Mouse (Mus musculus): Measurements from ENCODE around the gene Pik3r1. TPM values are rescaled to one million over a fixed set of nuclear protein-coding genes. Genes with fewer than 3 reads are reported as not detected.
A peak's percentile ranks its signal among the peaks of the same experiment; 100 is the strongest.

The Pik3r1 gene
- total RNA-seq, 2 experiments from 2014 or later = 80.2 to 89.3 TPM

GRCm38 (mm10) chr13:101767013-101767808, 806 bp downstream of the Pik3r1 start:
- peak in 1 of 2 experiments; percentile 47 for DNase-seq (ENCODE audit: low spot score in 2 of 2)

- no peak for DNase-seq (ENCODE audit: low spot score in 2 of 2)
Observed at GRCm38 (mm10) chr13:101766605-101767012, 1.4 kb downstream of the Pik3r1 start.

- DNase-seq (ENCODE audit: low spot score in 2 of 2) = no peak
Observed at GRCm38 (mm10) chr13:101765976-101766375, 2.0 kb downstream of the Pik3r1 start.

GRCm38 (mm10) chr13:101764111-101764510, 3.9 kb downstream of the Pik3r1 start:
- DNase-seq (ENCODE audit: low spot score in 2 of 2) = no peak

GRCm38 (mm10) chr13:101763676-101764075, 4.3 kb downstream of the Pik3r1 start:
- no peak for DNase-seq (ENCODE audit: low spot score in 2 of 2)

GRCm38 (mm10) chr13:101763149-101763548, 4.9 kb downstream of the Pik3r1 start:
- no peak for DNase-seq (ENCODE audit: low spot score in 2 of 2)

- no peak for DNase-seq (ENCODE audit: low spot score in 2 of 2)
Observed at GRCm38 (mm10) chr13:101761617-101762016, 6.4 kb downstream of the Pik3r1 start.

GRCm38 (mm10) chr13:101760953-101761352, 7.1 kb downstream of the Pik3r1 start:
- DNase-seq (ENCODE audit: low spot score in 2 of 2) = no peak

GRCm38 (mm10) chr13:101760001-101760687, 7.9 kb downstream of the Pik3r1 start:
- DNase-seq (ENCODE audit: low spot score in 2 of 2) = no peak

- no peak for DNase-seq (ENCODE audit: low spot score in 2 of 2)
Observed at GRCm38 (mm10) chr13:101759281-101759871, 8.6 kb downstream of the Pik3r1 start.

GRCm38 (mm10) chr13:101757801-101758422, 10.1 kb downstream of the Pik3r1 start:
- DNase-seq (ENCODE audit: low spot score in 2 of 2) = no peak

GRCm38 (mm10) chr13:101755228-101755627, 12.8 kb downstream of the Pik3r1 start:
- DNase-seq (ENCODE audit: low spot score in 2 of 2) = no peak

GRCm38 (mm10) chr13:101753639-101754038, 14.4 kb downstream of the Pik3r1 start:
- DNase-seq (ENCODE audit: low spot score in 2 of 2) = no peak

- DNase-seq (ENCODE audit: low spot score in 2 of 2) = no peak
Observed at GRCm38 (mm10) chr13:101751816-101752215, 16.2 kb downstream of the Pik3r1 start.

- no peak for DNase-seq (ENCODE audit: low spot score in 2 of 2)
Observed at GRCm38 (mm10) chr13:101746012-101746595, 21.9 kb downstream of the Pik3r1 start.

- DNase-seq (ENCODE audit: low spot score in 2 of 2) = no peak
Observed at GRCm38 (mm10) chr13:101744943-101745342, 23.1 kb downstream of the Pik3r1 start.

- no peak for DNase-seq (ENCODE audit: low spot score in 2 of 2)
Observed at GRCm38 (mm10) chr13:101744053-101744452, 24.0 kb downstream of the Pik3r1 start.

GRCm38 (mm10) chr13:101743247-101743646, 24.8 kb downstream of the Pik3r1 start:
- no peak for DNase-seq (ENCODE audit: low spot score in 2 of 2)

- DNase-seq (ENCODE audit: low spot score in 2 of 2) = no peak
Observed at GRCm38 (mm10) chr13:101742596-101742995, 25.4 kb downstream of the Pik3r1 start.

- no peak for DNase-seq (ENCODE audit: low spot score in 2 of 2)
Observed at GRCm38 (mm10) chr13:101741530-101742309, 26.3 kb downstream of the Pik3r1 start.

Data from layer of hippocampus, adult 18-20 months (tissue).